Mouse (Mus musculus) kidney, adult 2 months (tissue): ENCODE data around the gene Ccnt1.

Experiments used
- CTCF ChIP-seq: fragments of 200-500 bp; conservative IDR thresholded peaks from 2 replicates; pipeline ENCODE4 v1.5.1; 2011; ENCODE audit warnings: low read depth, mild to moderate bottlenecking, control low read depth, low read length, moderate library complexity, mixed read lengths; ENCODE audit not compliant: insufficient read depth, insufficient read length
- POLR2A ChIP-seq: fragments of 200-500 bp; IDR thresholded peaks from one replicate; pipeline ENCODE4 v1.6.1; 2011; ENCODE audit warnings: low read depth, low read length, control low read depth

DNA sequence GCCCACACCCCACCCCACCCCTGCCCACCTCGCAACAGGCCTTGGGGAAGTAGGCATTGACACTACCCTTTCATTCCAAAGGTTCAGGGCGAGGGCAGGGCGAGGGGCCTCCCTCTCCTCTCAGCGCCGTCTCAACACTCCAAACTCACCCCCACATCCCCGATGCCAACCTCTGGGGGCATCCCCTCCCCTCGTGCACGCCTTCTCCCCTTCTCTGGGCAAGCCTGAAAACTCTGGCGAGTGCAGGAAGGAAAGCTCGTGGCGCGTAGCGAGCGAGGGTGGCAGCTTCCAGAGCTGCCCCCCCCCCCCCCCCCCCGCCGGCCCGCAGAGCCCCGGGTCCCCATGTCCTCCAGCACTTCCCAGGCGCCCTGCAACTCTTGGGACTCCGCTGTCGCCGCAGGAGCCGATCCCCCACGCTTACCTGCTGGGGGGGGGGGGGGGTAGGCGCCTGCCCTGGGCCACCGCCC, 38.1 kb upstream of the Ccnt1 start:
- TF ChIP-seq CTCF = no peak
- TF ChIP-seq POLR2A = no peak
